Mouse (Mus musculus) kidney, adult 2 months (tissue): ENCODE results near the gene Myh15.

Source experiments
- CTCF ChIP-seq: fragments of 200-500 bp; conservative IDR thresholded peaks from 2 replicates; pipeline ENCODE4 v1.5.1; 2011; ENCODE audit warnings: low read depth, mild to moderate bottlenecking, control low read depth, low read length, moderate library complexity, mixed read lengths; ENCODE audit not compliant: insufficient read depth, insufficient read length
- POLR2A ChIP-seq: fragments of 200-500 bp; IDR thresholded peaks from one replicate; pipeline ENCODE4 v1.6.1; 2011; ENCODE audit warnings: low read depth, low read length, control low read depth

GRCm38 (mm10) chr16:49016620-49017332 lies 40.5 kb upstream of the Myh15 start:
- TF ChIP-seq CTCF (no peak), POLR2A (no peak)
